In genomic region chr12:98620922-98621321, GRCm38 (mm10) we compare ENCODE assay signal across 10 mouse cellular contexts. TPM values are rescaled to one million over a fixed set of nuclear protein-coding genes. Genes with fewer than 3 reads are reported as not detected.
A peak's percentile ranks its signal among the peaks of the same experiment; 100 is the strongest.
DNase-seq lines count a peak whose midpoint lies in the region; ATAC-seq and TF ChIP-seq lines count a peak whose summit lies in the region.
"Not testable (repeated sequence)": the region's sequence is repeated elsewhere in the genome, so short reads cannot be mapped to it uniquely, and the experiment has no call there.
"Had no signal": no experiment of that assay in that cellular context is flagged by ENCODE, and none has a peak within 500 bp of the region (broad histone marks: within the 10 kb centered on the region; RNA-seq: fewer than 3 reads in every experiment).

No protein-coding gene starts in this region.

- not testable (repeated sequence) for H3K27ac ChIP-seq in cortical plate, adult 2 months (ENCODE audit: insufficient read depth, low read length); forebrain, embryonic 14.5 days (ENCODE audit: low read depth, low read length); hindbrain, embryonic 14.5 days; midbrain, embryonic 15.5 days

- H3K4me2 ChIP-seq in forebrain, embryonic 14.5 days (ENCODE audit: low read length); hindbrain, embryonic 14.5 days (replicated peaks); midbrain, embryonic 15.5 days: not testable (repeated sequence)

- not testable (repeated sequence) for H3K36me3 ChIP-seq in forebrain, embryonic 14.5 days (ENCODE audit: control insufficient read depth, insufficient read depth, low read length); hindbrain, embryonic 14.5 days (replicated peaks; ENCODE audit: control insufficient read depth, insufficient read depth); midbrain, embryonic 15.5 days (replicated peaks); splenic B cell, adult 2 months (ENCODE audit: control insufficient read depth, insufficient read depth, low read length, poor library complexity, severe bottlenecking)

- H3K9ac ChIP-seq in forebrain, embryonic 14.5 days (ENCODE audit: low read length); hindbrain, embryonic 14.5 days; midbrain, embryonic 15.5 days: not testable (repeated sequence)

- intact Hi-C loops in left cerebral cortex, postnatal 4 days (cut with DNase I): loop anchor here (5.0 kb wide), 1 partner anchor 339 kb away; no protein-coding TSS in a partner anchor

- 36% methylated on average over 6 of the region's 6 CpGs for WGBS in forebrain, embryonic 14.5 days
- WGBS in hindbrain, embryonic 14.5 days: 38% methylated on average over 6 of the region's 6 CpGs
- WGBS in midbrain, embryonic 15.5 days: 31% methylated on average over 6 of the region's 6 CpGs

- not testable (repeated sequence) for H3K4me1 ChIP-seq in cortical plate, adult 2 months (ENCODE audit: control insufficient read depth, insufficient read depth, low read length); forebrain, embryonic 14.5 days (ENCODE audit: control insufficient read depth, insufficient read depth, low read length); hindbrain, embryonic 14.5 days (replicated peaks; ENCODE audit: control insufficient read depth, insufficient read depth, low read length); midbrain, embryonic 15.5 days

- peak; percentile 32; the same call in 1 of the 2 replicates for TF ChIP-seq CTCF in cortical plate, adult 2 months (IDR thresholded peaks at IDR 0.05; ENCODE audit: extremely low read depth, insufficient read depth, low read length)

- peak; percentile 48 for DNase-seq in A20 (ENCODE audit: low read depth, low spot score)
- peak; percentile 42 for DNase-seq in brain, embryonic 18.5 days (ENCODE audit: low read depth, low spot score)
- DNase-seq in forebrain, embryonic 14.5 days (ENCODE audit: low spot score): peak; percentile 80
- peak; percentile 65 for DNase-seq in hindbrain, embryonic 14.5 days (ENCODE audit: low spot score)
- DNase-seq in left cerebral cortex, postnatal 4 days: peak; percentile 4
- DNase-seq in splenic B cell, adult 2 months (ENCODE audit: low read depth, low spot score): peak; percentile 19

- H3K9me3 ChIP-seq in forebrain, embryonic 14.5 days (replicated peaks; ENCODE audit: control insufficient read depth, low read length); hindbrain, embryonic 14.5 days (ENCODE audit: control insufficient read depth, low read length); midbrain, embryonic 15.5 days: not testable (repeated sequence)

- not testable (repeated sequence) for H3K27me3 ChIP-seq in forebrain, embryonic 14.5 days (replicated peaks; ENCODE audit: control insufficient read depth, insufficient read depth, low read length); hindbrain, embryonic 14.5 days (ENCODE audit: control insufficient read depth, insufficient read depth, low read length); midbrain, embryonic 15.5 days (replicated peaks); splenic B cell, adult 2 months (ENCODE audit: control insufficient read depth, insufficient read depth, low read length, poor library complexity, severe bottlenecking)

- not testable (repeated sequence) for TF ChIP-seq POLR2A in cortical plate, adult 2 months (IDR thresholded peaks at IDR 0.05; ENCODE audit: extremely low read depth, insufficient read depth, low read length)

- peak; percentile 50; the same call in 1 of the 2 replicates for ATAC-seq in forebrain, embryonic 14.5 days
- ATAC-seq in hindbrain, embryonic 14.5 days (ENCODE audit: low FRiP score): peak; percentile 57; the same call in 1 of the 2 replicates
- ATAC-seq in midbrain, embryonic 15.5 days (replicated peaks): peak; percentile 83

- not testable (repeated sequence) for H3K4me3 ChIP-seq in cortical plate, adult 2 months (ENCODE audit: insufficient read depth, low read length); forebrain, embryonic 14.5 days (ENCODE audit: low read depth, low read length); hindbrain, embryonic 14.5 days (replicated peaks; ENCODE audit: low read length); midbrain, embryonic 15.5 days

RNA-seq across cellular contexts. Expression of gene Spata7, which starts 7.0 kb away (rescaled TPM):
- polyA plus RNA-seq in cortical plate, adult 2 months (2012; rRNA removed): 26.5 and 27.0 TPM in 2 replicates
- polyA plus RNA-seq in forebrain, embryonic 14.5 days (2014; fragmentation: Nextera tagmentation; extraction: Ambion mirVana): 24.5 and 28.3 TPM in 2 replicates
- polyA plus RNA-seq in hindbrain, embryonic 14.5 days (2014; fragmentation: Nextera tagmentation; extraction: Ambion mirVana): 29.3 and 29.9 TPM in 2 replicates
- 10 to 100 TPM; 33.6 to 36.7 TPM for total RNA-seq in left cerebral cortex, postnatal 4 days (2021)
- polyA plus RNA-seq in midbrain, embryonic 15.5 days (2015; fragmentation: Nextera tagmentation; extraction: Ambion mirVana): 32.0 and 34.4 TPM in 2 replicates

RNA-seq across cellular contexts. Expression of gene Kcnk10, which starts 42.8 kb away (rescaled TPM):
- 4.3 and 4.7 TPM in 2 replicates for polyA plus RNA-seq in cortical plate, adult 2 months (2012; rRNA removed)
- polyA plus RNA-seq in forebrain, embryonic 14.5 days (2014; fragmentation: Nextera tagmentation; extraction: Ambion mirVana): 39.5 and 58.9 TPM in 2 replicates
- 39.7 and 48.1 TPM in 2 replicates for polyA plus RNA-seq in hindbrain, embryonic 14.5 days (2014; fragmentation: Nextera tagmentation; extraction: Ambion mirVana)
- total RNA-seq in left cerebral cortex, postnatal 4 days (2021): 10 to 100 TPM; 78.7 to 81.0 TPM
- polyA plus RNA-seq in midbrain, embryonic 15.5 days (2015; fragmentation: Nextera tagmentation; extraction: Ambion mirVana): 44.7 and 50.8 TPM in 2 replicates
- total RNA-seq: heart, postnatal 25 days had no signal
- polyA plus RNA-seq: inflammation-experienced regulatory T-cells, adult 6 months had no signal

Comparison
In these comparisons a context has a peak if more than half of its experiments do, and no peak if none do; other contexts are left out.
1. DNase-seq: peak in every context shown above with its lines; median percentile 80 in forebrain, embryonic 14.5 days; 65 in hindbrain, embryonic 14.5 days; 48 in A20; 42 in brain, embryonic 18.5 days; 19 in splenic B cell, adult 2 months; 4 in left cerebral cortex, postnatal 4 days.